Mouse (Mus musculus): ENCODE results near the gene Znrd1as. TPM values are rescaled to one million over a fixed set of nuclear protein-coding genes. Genes with fewer than 3 reads are reported as not detected.
"Not testable (repeated sequence)": the region's sequence is repeated elsewhere in the genome, so short reads cannot be mapped to it uniquely, and the experiment has no call there.

Gene Znrd1as
- total RNA-seq, 2 experiments from 2014 or later, result 5.5 to 6.6 TPM

GRCm38 (mm10) chr17:36948286-36948685, 10.1 kb upstream of the Znrd1as start:
- DNase-seq (ENCODE audit: low spot score in 2 of 2), result no peak

- no peak for DNase-seq (ENCODE audit: low spot score in 2 of 2)
These were observed 9.1 kb upstream of the Znrd1as start for GRCm38 (mm10) chr17:36949265-36949664.

- DNase-seq (ENCODE audit: low spot score in 2 of 2), result peak; percentile 95 to 97
These were observed 7.1 kb upstream of the Znrd1as start, which contains the start of gene Ppp1r11 for GRCm38 (mm10) chr17:36950981-36951947. Gene Ppp1r11, minus strand, starts transcription at chr17:36951741.

- no peak for DNase-seq (ENCODE audit: low spot score in 2 of 2)
These were observed 5.8 kb upstream of the Znrd1as start for GRCm38 (mm10) chr17:36952631-36953030.

- DNase-seq (ENCODE audit: low spot score in 2 of 2), result no peak
These were observed 5.3 kb upstream of the Znrd1as start for GRCm38 (mm10) chr17:36953062-36953461.

GRCm38 (mm10) chr17:36958884-36959283, 492 bp downstream of the Znrd1as start:
- no peak for DNase-seq (ENCODE audit: low spot score in 2 of 2)

- no peak for DNase-seq (ENCODE audit: low spot score in 2 of 2)
These were observed 2.7 kb downstream of the Znrd1as start for GRCm38 (mm10) chr17:36961125-36961524.

- DNase-seq (ENCODE audit: low spot score in 2 of 2), result no peak
These were observed 8.5 kb downstream of the Znrd1as start for GRCm38 (mm10) chr17:36966875-36967274.

GRCm38 (mm10) chr17:36970316-36970890, 12.0 kb downstream of the Znrd1as start:
- DNase-seq (ENCODE audit: low spot score in 2 of 2), result no peak

GRCm38 (mm10) chr17:36971172-36971850, 12.9 kb downstream of the Znrd1as start:
- no peak for DNase-seq (ENCODE audit: low spot score in 2 of 2)

GRCm38 (mm10) chr17:36972791-36973190, 14.4 kb downstream of the Znrd1as start:
- no peak for DNase-seq (ENCODE audit: low spot score in 2 of 2)

- no peak for DNase-seq (ENCODE audit: low spot score in 2 of 2)
These were observed 14.9 kb downstream of the Znrd1as start for GRCm38 (mm10) chr17:36973271-36973787.

- peak; percentile 31 to 54 for DNase-seq (ENCODE audit: low spot score in 2 of 2)
These were observed 22.9 kb downstream of the Znrd1as start, which contains the start of gene 2410137M14Rik for GRCm38 (mm10) chr17:36981221-36981813. Gene 2410137M14Rik, minus strand, starts transcription at chr17:36981237.

GRCm38 (mm10) chr17:36981845-36982244, 23.5 kb downstream of the Znrd1as start:
- DNase-seq (ENCODE audit: low spot score in 2 of 2), result no peak

GRCm38 (mm10) chr17:36982253-36983155, 24.1 kb downstream of the Znrd1as start:
- DNase-seq (ENCODE audit: low spot score in 2 of 2), result no peak

GRCm38 (mm10) chr17:36988475-36988874, 30.1 kb downstream of the Znrd1as start:
- DNase-seq (ENCODE audit: low spot score in 2 of 2), result no peak

- DNase-seq (ENCODE audit: low spot score in 2 of 2), result no peak
These were observed 31.0 kb downstream of the Znrd1as start, which contains the start of gene H2-M5 for GRCm38 (mm10) chr17:36989437-36989836. Gene H2-M5, minus strand, starts transcription at chr17:36989537.

- not testable (repeated sequence) for DNase-seq (ENCODE audit: low spot score in 2 of 2)
These were observed 32.2 kb downstream of the Znrd1as start for GRCm38 (mm10) chr17:36990630-36991029.

- DNase-seq (ENCODE audit: low spot score in 2 of 2), result peak in 1 of 2 experiments; percentile 10
These were observed 34.1 kb downstream of the Znrd1as start for GRCm38 (mm10) chr17:36992336-36993104.
